Mouse (Mus musculus): ENCODE data around the gene 2900026A02Rik.
A peak's percentile ranks its signal among the peaks of the same experiment; 100 is the strongest.

The 2900026A02Rik gene

GRCm38 (mm10) chr5:113146656-113147055 lies 74.4 kb downstream of the 2900026A02Rik start:
- DNase-seq, result no peak

GRCm38 (mm10) chr5:113145171-113145570 lies 75.9 kb downstream of the 2900026A02Rik start:
- no peak for DNase-seq

GRCm38 (mm10) chr5:113142486-113142885 lies 78.5 kb downstream of the 2900026A02Rik start:
- peak; percentile 75 for DNase-seq

GRCm38 (mm10) chr5:113142018-113142417 lies 79.0 kb downstream of the 2900026A02Rik start:
- no peak for DNase-seq

GRCm38 (mm10) chr5:113140872-113141271 lies 80.2 kb downstream of the 2900026A02Rik start:
- DNase-seq, result no peak

- DNase-seq, result no peak
These were observed 81.0 kb downstream of the 2900026A02Rik start for GRCm38 (mm10) chr5:113140051-113140450.

GRCm38 (mm10) chr5:113139064-113139726 lies 81.8 kb downstream of the 2900026A02Rik start:
- DNase-seq, result no peak

GRCm38 (mm10) chr5:113138319-113139063 lies 82.5 kb downstream of the 2900026A02Rik start:
- DNase-seq, result peak; percentile 59

GRCm38 (mm10) chr5:113137691-113138318 lies 83.2 kb downstream of the 2900026A02Rik start:
- DNase-seq, result no peak

- no peak for DNase-seq
These were observed 84.0 kb downstream of the 2900026A02Rik start for GRCm38 (mm10) chr5:113136951-113137487.

GRCm38 (mm10) chr5:113135513-113135912 lies 85.5 kb downstream of the 2900026A02Rik start:
- DNase-seq, result no peak

- no peak for DNase-seq
These were observed 87.0 kb downstream of the 2900026A02Rik start for GRCm38 (mm10) chr5:113133722-113134710.

- no peak for DNase-seq
These were observed 88.0 kb downstream of the 2900026A02Rik start for GRCm38 (mm10) chr5:113133080-113133491.

- no peak for DNase-seq
These were observed 88.4 kb downstream of the 2900026A02Rik start for GRCm38 (mm10) chr5:113132635-113133041.

GRCm38 (mm10) chr5:113128426-113128825 lies 92.6 kb downstream of the 2900026A02Rik start:
- no peak for DNase-seq

GRCm38 (mm10) chr5:113126476-113126875 lies 94.6 kb downstream of the 2900026A02Rik start:
- no peak for DNase-seq

GRCm38 (mm10) chr5:113123693-113124092 lies 97.3 kb downstream of the 2900026A02Rik start:
- DNase-seq, result no peak

GRCm38 (mm10) chr5:113122326-113123054 lies 98.5 kb downstream of the 2900026A02Rik start:
- DNase-seq, result no peak

GRCm38 (mm10) chr5:113121591-113121875 lies 99.5 kb downstream of the 2900026A02Rik start:
- DNase-seq, result no peak

GRCm38 (mm10) chr5:113120741-113121590 lies 100.1 kb downstream of the 2900026A02Rik start:
- no peak for DNase-seq
